Mouse (Mus musculus) bone marrow macrophage, adult 2 months (primary cell): Measurements from ENCODE around the gene Lrba. TPM values are rescaled to one million over a fixed set of nuclear protein-coding genes. Genes with fewer than 3 reads are reported as not detected.

Source experiments
- H3K27ac ChIP-seq: 2 replicates; pipeline ENCODE4 v1.5.1; 2012; ENCODE audit warnings: low read depth, low read length; ENCODE audit not compliant: insufficient read depth
- H3K4me1 ChIP-seq: 2 replicates; pipeline ENCODE4 v1.6.1; 2012; ENCODE audit warnings: low read length; ENCODE audit not compliant: control insufficient read depth, insufficient read depth
- H3K4me3 ChIP-seq: 2 replicates; pipeline ENCODE4 v1.5.1; 2012; ENCODE audit warnings: mild to moderate bottlenecking, low read length, moderate library complexity; ENCODE audit not compliant: insufficient read depth
- CTCF ChIP-seq: IDR thresholded peaks from 2 replicates; pipeline ENCODE4 v1.5.1; 2012; ENCODE audit warnings: low read depth, mild to moderate bottlenecking, low read length, moderate library complexity
- POLR2A ChIP-seq: IDR thresholded peaks from 2 replicates; pipeline ENCODE4 v1.6.1; 2012; ENCODE audit warnings: mild to moderate bottlenecking, low read depth, low read length, borderline replicate concordance
- polyA plus RNA-seq: library from polyadenylated mRNA; stranded (reverse); fragments of >200 nt; gene quantifications from 2 replicates; pipeline ENCODE4 v1.2.4, GENCODE M21; 2012; ENCODE audit not compliant: missing spikeins, insufficient read depth, insufficient read length

Gene Lrba
- polyA plus RNA-seq, 1 experiment, result 5.8 TPM

DNA sequence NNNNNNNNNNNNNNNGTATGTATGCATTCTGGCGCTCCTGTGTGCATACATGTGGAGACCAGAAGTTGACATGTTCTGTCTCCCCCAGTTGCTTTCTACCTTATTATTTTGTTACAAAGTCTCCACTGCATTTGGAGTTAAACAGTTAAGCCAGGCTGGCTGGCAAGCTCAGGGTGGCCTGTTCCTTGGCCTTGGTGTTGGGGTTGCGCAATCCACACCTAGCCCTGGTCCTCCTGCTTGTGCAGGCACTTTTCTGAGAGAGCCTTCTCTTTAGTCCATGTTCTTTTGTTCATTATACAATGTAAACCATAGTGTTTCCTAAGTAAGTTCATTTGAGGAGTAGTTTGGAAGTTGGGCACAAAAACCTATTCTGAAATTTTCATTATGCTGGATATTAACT lies 226.7 kb downstream of the Lrba start:
- TF ChIP-seq POLR2A (no peak), CTCF (no peak)
- Histone ChIP-seq H3K4me1 (no peaks in the 10 kb centered on the region), H3K27ac (no peak overlapping the region), H3K4me3 (no peak overlapping the region)

DNA sequence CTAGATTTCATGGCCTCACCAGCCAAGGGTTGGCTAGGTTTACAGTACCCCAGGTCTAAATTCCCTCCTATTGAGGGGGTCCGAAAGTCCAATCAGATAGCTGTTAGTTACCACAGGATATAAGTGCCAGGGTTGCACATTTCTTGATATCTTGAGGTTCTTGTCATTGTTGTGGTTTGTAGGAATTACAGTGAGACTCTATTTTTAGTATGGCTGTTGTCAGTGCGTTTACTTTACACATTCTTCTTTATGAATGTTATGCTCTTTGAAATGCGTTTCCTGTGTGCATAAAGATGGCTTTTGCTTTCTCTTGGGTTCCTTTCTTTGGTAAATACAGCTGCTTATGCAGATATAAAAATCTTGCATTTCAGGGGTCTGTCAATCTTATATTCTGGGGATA lies 237.1 kb downstream of the Lrba start:
- no peak overlapping the region for H3K27ac ChIP-seq

DNA sequence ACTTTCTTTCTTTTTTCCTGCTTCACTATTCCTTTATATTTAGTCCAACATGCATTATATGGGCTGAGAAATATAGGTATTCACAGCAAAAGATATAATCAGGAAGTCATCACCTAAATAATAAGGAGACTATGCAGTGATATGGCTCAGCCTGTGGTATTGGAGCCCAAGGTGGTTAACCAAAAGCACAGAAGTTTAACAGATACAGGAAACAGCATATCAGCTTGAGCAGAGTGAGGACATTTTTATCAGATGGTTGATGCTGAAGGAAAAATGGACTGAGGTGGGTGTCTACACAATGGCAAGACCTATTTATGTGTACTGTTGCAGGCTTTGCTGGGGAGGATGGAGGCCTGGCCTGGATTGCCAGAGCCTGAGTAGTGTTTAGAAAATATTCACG lies 265.5 kb downstream of the Lrba start:
- Histone ChIP-seq H3K27ac (no peak overlapping the region), H3K4me1 (no peaks in the 10 kb centered on the region)
- TF ChIP-seq POLR2A (no peak), CTCF (no peak)

More for the DNA sequence above, 237.1 kb downstream of the Lrba start:
- H3K4me1 ChIP-seq, result no peaks in the 10 kb centered on the region
- no peak overlapping the region for H3K4me3 ChIP-seq
- TF ChIP-seq CTCF (no peak), POLR2A (no peak)

GRCm38 (mm10) chr3:86500586-86500985 lies 276.1 kb downstream of the Lrba start:
- no peak for TF ChIP-seq POLR2A
- Histone ChIP-seq H3K4me3 (no peak overlapping the region), H3K27ac (no peak overlapping the region), H3K4me1 (no peaks in the 10 kb centered on the region)

More for the DNA sequence above, 265.5 kb downstream of the Lrba start:
- H3K4me3 ChIP-seq, result no peak overlapping the region

DNA sequence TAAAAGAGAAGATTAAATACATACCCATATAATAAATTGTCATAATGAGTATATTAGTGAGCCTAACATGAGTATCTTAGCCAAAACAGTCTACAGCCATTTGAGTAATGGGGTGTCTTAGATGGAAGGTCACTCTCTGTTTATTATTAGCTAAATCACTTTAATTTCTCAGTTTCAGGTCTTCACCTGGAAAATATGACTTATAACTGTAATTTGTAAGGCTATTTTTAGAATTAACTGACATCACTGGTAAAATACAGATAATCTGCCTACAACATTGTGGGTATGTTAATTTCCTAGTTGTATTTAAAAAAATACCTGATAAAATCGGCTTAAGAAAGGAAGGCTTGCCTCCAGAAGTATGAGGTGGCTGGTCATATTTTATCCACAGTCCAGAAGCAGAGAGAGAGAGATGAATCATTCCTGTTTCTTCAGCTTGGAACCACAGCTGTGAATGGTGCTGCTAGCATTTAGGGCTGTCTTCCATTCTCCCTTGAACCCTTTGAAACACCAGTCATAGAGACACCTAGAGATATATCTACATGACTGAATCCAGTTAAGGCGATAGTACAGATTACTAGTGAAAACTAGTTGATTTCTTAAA lies 294.1 kb downstream of the Lrba start:
- H3K27ac ChIP-seq, result no peak overlapping the region
- TF ChIP-seq CTCF, result no peak
- TF ChIP-seq POLR2A, result no peak
- no peak overlapping the region for H3K4me3 ChIP-seq
- no peaks in the 10 kb centered on the region for H3K4me1 ChIP-seq

GRCm38 (mm10) chr3:86522880-86523505 lies 298.5 kb downstream of the Lrba start:
- no peak overlapping the region for H3K4me3 ChIP-seq
- H3K4me1 ChIP-seq, result no peaks in the 10 kb centered on the region
- H3K27ac ChIP-seq, result no peak overlapping the region
- no peak for TF ChIP-seq POLR2A
- no peak for TF ChIP-seq CTCF

DNA sequence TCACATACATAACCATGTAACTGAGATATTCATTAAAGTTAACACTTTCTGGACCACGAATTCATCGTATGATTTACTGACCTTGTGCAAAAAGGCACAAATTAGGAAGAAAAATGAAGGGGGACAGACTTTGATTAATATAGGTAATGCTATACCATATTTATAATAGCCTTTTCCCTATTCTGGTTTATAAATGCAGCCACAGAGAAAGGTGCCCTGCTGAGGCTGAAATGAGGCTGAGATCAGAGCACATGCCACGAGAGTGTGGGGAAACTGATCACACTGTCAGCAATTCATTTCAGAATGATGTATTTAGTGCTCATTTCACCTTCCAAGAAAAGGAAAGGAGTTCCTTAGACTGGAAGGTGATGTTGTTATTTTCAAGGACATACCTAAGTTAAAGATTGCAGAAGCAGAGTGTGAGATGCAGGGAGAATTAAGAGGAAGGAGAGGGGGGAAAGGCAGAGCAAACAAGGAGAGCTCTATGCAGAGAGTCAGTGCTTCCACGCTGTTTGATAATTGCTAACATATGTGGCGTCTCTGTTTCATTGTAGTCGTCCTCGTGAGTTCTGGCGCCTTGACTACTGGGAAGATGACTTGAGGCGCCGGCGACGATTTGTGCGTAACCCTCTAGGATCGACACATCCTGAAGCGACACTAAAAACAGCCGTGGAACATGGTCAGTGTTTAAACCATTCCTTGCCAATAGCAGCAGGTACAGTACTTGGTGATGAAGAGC lies 307.2 kb downstream of the Lrba start:
- no peaks in the 10 kb centered on the region for H3K4me1 ChIP-seq
- no peak overlapping the region for H3K4me3 ChIP-seq
- TF ChIP-seq CTCF (no peak), POLR2A (no peak)
- no peak overlapping the region for H3K27ac ChIP-seq

DNA sequence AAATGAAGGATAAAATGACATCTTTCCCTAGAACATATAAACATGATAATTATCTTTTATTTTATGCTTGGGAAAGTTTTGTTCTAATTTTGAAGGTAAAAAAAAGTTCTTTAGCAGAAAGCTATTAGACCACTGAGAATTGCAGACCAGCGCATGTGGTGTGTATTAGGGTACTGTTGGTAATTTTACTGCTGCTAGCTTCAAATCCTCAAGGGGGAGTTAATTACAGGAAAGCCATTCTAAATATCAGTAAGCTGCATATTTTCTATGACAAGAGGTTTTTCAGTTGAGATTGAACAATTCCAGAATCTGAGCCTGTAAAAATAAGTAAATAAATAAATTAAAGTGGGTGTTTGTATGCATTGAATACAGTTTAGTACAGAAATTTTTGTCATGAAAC lies 312.3 kb downstream of the Lrba start:
- Histone ChIP-seq H3K4me3 (no peak overlapping the region), H3K27ac (no peak overlapping the region), H3K4me1 (no peaks in the 10 kb centered on the region)
- TF ChIP-seq POLR2A (no peak), CTCF (no peak)

DNA sequence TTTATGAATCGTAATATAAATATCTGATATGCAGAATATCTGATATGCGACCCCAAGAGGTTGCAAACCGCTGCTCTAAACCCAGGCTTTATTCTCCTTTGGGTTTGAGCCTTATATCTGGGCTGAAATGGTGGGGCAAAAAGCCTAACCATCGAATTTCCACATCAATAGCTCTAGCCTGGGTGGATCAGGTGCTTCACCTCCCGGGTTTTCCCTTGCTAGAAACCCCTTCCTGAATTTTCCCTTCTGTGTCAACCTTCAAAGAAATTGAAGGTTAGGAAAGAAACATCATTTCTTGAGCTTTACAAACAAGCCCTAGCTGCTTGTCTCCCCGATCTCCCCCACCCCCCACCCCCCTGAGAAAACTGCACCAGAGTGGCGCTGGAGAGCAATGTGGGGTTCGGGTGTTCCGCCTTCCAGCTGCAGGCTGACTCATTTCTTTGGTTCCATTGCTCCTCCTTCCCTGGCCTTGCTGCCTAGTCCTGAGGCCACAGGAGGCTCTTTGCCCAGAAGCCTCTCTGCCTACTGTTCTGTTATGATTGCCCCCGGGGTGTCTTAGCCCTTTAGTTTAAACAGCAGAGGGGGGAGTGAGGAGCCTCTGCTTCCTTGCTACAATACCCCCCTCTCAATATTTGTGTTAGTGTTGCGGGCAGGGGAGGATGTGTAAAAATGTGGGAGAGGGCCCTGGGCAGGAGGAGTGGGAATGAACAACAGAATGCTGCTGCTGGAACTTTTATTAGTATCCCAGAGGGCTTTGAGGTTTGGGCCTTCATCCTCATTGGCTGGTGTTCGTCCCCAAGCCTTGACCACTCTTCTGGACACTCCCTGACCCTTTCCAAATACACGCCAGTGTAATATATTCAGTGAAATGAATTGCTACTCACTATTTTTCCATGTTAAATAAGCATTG lies 314.4 kb downstream of the Lrba start:
- Histone ChIP-seq H3K4me3 (no peak overlapping the region), H3K27ac (no peak overlapping the region), H3K4me1 (no peaks in the 10 kb centered on the region)
- no peak for TF ChIP-seq CTCF
- TF ChIP-seq POLR2A, result no peak

GRCm38 (mm10) chr3:86539555-86540168 lies 315.2 kb downstream of the Lrba start:
- no peak overlapping the region for H3K4me3 ChIP-seq
- no peak overlapping the region for H3K27ac ChIP-seq
- no peak for TF ChIP-seq CTCF
- no peak for TF ChIP-seq POLR2A
- no peaks in the 10 kb centered on the region for H3K4me1 ChIP-seq
